Mouse (Mus musculus) lung, embryonic 16.5 days (tissue): ENCODE data around the gene Gars. TPM values are rescaled to one million over a fixed set of nuclear protein-coding genes. Genes with fewer than 3 reads are reported as not detected.

ENCODE experiments used
- ATAC-seq: fragments of 200-750 bp; cut with Nextera tagmentation; 2 replicates; pipeline ENCODE4 v1.8.0; 2017; ENCODE audit warnings: low read depth, mild to moderate bottlenecking, moderate library complexity
- H3K27ac ChIP-seq: fragments of 300-500 bp; sonication (generic); 2 replicates; pipeline ENCODE4 v1.5.1; 2014; ENCODE audit warnings: mild to moderate bottlenecking, control low read depth, low read length
- H3K27me3 ChIP-seq: fragments of 300-500 bp; sonication (generic); 2 replicates; pipeline ENCODE4 v1.6.1; 2014; ENCODE audit warnings: low read depth, low read length, mixed read lengths; ENCODE audit not compliant: control insufficient read depth, insufficient read depth
- H3K36me3 ChIP-seq: fragments of 300-500 bp; sonication (generic); 2 replicates; pipeline ENCODE4 v1.6.1; 2014; ENCODE audit warnings: low read length; ENCODE audit not compliant: control insufficient read depth, insufficient read depth
- H3K4me1 ChIP-seq: fragments of 300-500 bp; sonication (generic); replicated peaks from 2 replicates; pipeline ENCODE4 v1.6.1; 2014; ENCODE audit warnings: low read length, mixed read lengths; ENCODE audit not compliant: control insufficient read depth, insufficient read depth
- H3K4me2 ChIP-seq: fragments of 300-500 bp; sonication (generic); 2 replicates; pipeline ENCODE4 v1.6.1; 2014; ENCODE audit warnings: low read depth, low read length, control low read depth
- H3K4me3 ChIP-seq: fragments of 300-500 bp; sonication (generic); 2 replicates; pipeline ENCODE4 v1.5.1; 2014; ENCODE audit warnings: mild to moderate bottlenecking, low read length, control low read depth
- H3K9ac ChIP-seq: fragments of 300-500 bp; sonication (generic); 2 replicates; pipeline ENCODE4 v1.6.1; 2014; ENCODE audit warnings: low read length, control low read depth
- H3K9me3 ChIP-seq: fragments of 300-500 bp; sonication (generic); 2 replicates; pipeline ENCODE4 v1.6.1; 2016; ENCODE audit warnings: low read length; ENCODE audit not compliant: control insufficient read depth
- WGBS: fragments of 180-500 bp; shearing (Covaris S2); extraction: QIAGEN DNeasy Blood & Tissue Kit; methylation state at CpG from one replicate; pipeline ENCODE4 v1.1.7; 2014; 5-methylcytosine and 5-hydroxymethylcytosine counted together
- polyA plus RNA-seq: library from polyadenylated mRNA; unstranded; fragments of >200 nt; fragmentation: Nextera tagmentation; extraction: Ambion mirVana; gene quantifications from 2 replicates; pipeline ENCODE4 v1.2.1, GENCODE M21; 2015

Gars gene
- polyA plus RNA-seq, 1 experiment from 2014 or later = 122 TPM

DNA sequence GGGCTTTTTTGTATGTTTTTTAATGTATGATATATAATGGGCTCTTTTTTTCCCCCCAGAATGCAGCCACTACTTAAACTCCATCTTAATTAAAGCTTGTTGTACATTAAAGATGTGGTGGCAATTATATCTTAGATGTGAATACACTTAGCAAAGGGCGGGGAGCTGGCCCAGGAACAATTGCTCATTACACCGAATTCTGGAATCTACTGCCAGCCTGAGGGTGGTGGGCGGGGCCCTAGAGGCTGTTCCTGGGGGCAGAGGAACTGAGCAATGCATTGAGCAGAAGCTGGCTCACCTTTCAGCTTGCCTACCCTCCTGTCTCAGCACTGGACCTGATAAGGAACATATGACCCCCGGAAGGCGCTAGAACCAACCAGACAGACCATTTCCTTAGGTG lies 60.8 kb downstream of the Gars start:
- WGBS = 68% methylated on average over 5 of the region's 5 CpGs

DNA sequence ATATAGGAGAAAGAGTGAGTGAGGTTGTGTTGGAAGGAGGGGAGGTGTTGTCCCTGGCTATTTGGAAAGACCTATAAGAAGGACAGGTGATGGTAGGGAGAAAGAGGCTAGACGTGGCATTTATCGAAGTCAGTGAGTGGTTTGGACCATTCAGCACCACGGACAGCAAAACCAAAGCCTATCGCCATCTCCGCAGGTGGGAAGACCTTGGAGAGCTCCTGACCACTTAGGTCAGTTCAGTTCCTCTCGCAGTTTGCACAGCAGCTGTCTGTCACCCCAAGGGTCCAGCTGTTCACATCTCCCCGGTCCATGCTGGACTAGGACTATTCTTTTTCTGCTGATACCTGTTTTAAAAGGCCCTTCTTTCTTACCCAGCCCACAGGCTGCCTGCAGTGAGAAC lies 70.6 kb downstream of the Gars start:
- ATAC-seq = no peak
- Histone ChIP-seq H3K27ac (no peak overlapping the region), H3K36me3 (no peaks in the 10 kb centered on the region), H3K4me2 (no peak overlapping the region), H3K4me1 (no peaks in the 10 kb centered on the region), H3K4me3 (no peak overlapping the region), H3K9me3 (no peaks in the 10 kb centered on the region), H3K27me3 (no peaks in the 10 kb centered on the region; the same call in 1 of the 2 replicates), H3K9ac (no peak overlapping the region)
- WGBS = 6% methylated on average over 7 of the region's 7 CpGs

More for the DNA sequence above, 60.8 kb downstream of the Gars start:
- Histone ChIP-seq H3K4me2 (no peak overlapping the region), H3K4me1 (no peaks in the 10 kb centered on the region), H3K27me3 (no peaks in the 10 kb centered on the region), H3K27ac (no peak overlapping the region), H3K4me3 (no peak overlapping the region), H3K9me3 (no peaks in the 10 kb centered on the region), H3K9ac (no peak overlapping the region), H3K36me3 (no peaks in the 10 kb centered on the region)
- ATAC-seq = no peak

DNA sequence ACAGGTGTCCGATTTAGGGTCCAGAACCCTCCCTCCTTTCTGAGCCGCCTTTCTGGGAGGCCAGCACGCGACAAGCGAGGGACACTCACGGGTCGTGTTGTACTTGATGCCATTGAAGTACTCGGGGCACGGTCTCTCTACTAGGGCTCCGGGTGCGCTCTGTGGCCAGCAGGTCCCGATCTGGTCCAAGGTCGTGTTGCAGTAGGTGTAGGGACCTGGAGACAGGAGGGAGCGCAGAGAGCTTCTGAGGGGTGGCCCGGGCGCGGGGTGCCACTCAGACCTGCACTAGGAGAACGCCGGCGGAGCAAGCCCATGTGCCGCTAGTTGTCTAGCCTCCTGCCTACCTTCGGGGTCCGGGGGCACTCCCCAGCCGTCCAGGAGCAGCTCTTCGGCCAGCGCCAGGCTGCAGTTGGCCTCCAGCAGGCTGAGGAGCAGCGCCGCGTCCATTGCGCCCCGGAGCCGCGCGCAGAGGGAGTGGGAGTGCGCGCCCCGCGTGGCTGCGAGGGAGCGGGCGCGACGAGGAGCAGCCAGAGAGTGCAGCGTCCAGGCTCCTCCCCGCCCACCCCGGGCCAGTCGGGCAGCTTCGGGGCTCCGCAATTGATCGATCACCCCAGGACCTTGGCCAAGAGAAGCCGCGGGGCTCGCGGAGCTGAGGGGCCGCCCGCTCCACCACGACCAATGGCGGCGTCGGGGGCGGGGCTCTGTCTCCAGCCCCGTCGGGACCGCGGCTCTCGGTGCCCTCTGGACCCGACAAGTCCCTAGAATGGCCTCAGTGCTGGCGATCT lies 79.7 kb downstream of the Gars start:
- no peak overlapping the region for H3K27ac ChIP-seq
- ATAC-seq = peak; percentile 76
- peaks cover 44% of the 10 kb centered on the region for H3K27me3 ChIP-seq
- WGBS = under 1% methylated on average over 67 of the region's 68 CpGs
- H3K36me3 ChIP-seq = no peaks in the 10 kb centered on the region
- H3K4me2 ChIP-seq = peak overlapping the region; percentile 81
- peak overlapping the region; percentile 54 for H3K4me3 ChIP-seq
- H3K4me1 ChIP-seq = peaks cover 6% of the 10 kb centered on the region; the same call in 1 of the 2 replicates
- 0 out of 2 replicates have a peak overlapping the region, but pooled peaks have one; percentile 19 for H3K9ac ChIP-seq
- no peaks in the 10 kb centered on the region for H3K9me3 ChIP-seq

DNA sequence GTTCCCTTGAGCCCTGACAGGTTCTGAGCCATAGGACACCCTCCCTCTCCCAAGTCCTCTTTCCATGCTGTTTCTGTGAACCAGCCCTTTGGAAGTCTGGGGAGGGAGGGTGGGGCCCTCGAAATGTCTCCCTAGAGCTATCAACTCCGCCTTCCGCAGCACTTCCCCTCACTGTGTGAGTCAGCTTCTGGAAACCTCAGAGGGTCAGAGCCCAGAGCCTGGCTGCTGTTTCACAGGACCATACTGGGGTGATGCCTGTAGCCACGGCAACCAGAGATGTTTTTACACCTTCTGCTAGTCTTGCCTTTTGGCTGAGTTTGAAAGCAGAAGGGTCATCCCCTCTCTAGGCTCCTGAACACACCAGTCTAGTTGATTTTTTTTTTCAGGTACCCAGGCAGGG lies 85.2 kb downstream of the Gars start:
- ATAC-seq = no peak
- H3K27me3 ChIP-seq = peaks cover 9% of the 10 kb centered on the region
- H3K9ac ChIP-seq = no peak overlapping the region
- no peaks in the 10 kb centered on the region; the same call in 1 of the 2 replicates for H3K4me1 ChIP-seq
- no peaks in the 10 kb centered on the region for H3K9me3 ChIP-seq
- H3K36me3 ChIP-seq = no peaks in the 10 kb centered on the region
- H3K4me3 ChIP-seq = no peak overlapping the region
- H3K27ac ChIP-seq = no peak overlapping the region
- H3K4me2 ChIP-seq = no peak overlapping the region
- 27% methylated on average over 4 of the region's 4 CpGs for WGBS

DNA sequence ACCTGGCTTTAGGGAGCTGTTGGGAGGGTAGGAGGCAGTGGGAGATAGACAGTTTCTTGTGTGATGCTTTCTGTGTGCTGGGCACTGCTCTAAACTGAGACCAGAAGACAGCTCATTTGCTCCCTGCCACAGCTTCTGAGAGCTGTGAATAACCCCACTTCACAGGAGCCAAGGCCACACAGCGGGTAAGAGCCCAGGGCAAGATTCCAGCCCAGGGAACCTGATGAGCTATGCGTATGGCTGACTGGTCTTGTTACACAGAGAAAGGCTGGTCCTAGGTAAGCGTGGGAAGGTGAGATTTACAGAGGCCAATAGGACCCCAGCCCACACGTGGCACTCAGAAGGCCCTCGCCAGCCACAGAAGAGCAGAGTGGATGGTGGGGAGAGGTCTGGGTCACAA lies 88.8 kb downstream of the Gars start:
- H3K27me3 ChIP-seq = no peaks in the 10 kb centered on the region
- no peak overlapping the region for H3K4me3 ChIP-seq
- H3K9me3 ChIP-seq = no peaks in the 10 kb centered on the region
- no peaks in the 10 kb centered on the region for H3K4me1 ChIP-seq
- no peak overlapping the region for H3K4me2 ChIP-seq
- no peaks in the 10 kb centered on the region for H3K36me3 ChIP-seq
- ATAC-seq = no peak
- 70% methylated on average over 5 of the region's 5 CpGs for WGBS
- no peak overlapping the region for H3K9ac ChIP-seq
- H3K27ac ChIP-seq = no peak overlapping the region

DNA sequence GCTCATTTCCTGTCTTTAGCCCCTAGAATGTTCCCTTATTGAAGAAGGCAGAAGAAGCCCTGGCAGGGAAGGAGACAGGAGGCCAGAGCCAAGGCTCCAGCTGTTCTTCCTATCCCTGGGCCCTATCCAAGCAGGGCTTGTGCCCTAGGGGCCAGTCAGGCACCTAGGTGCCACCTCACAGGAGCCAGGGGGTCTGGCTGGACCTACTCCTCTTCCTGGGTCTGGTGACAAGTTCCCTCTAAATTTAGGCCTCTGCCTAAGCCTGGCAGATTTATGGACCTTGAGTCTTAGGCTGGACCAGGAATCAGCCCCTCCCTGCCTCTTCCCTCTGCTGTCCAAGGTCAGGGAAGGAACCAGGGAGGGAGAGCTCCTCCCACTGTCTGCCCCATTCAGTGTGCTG lies 90.6 kb downstream of the Gars start:
- Histone ChIP-seq H3K27ac (no peak overlapping the region), H3K27me3 (no peaks in the 10 kb centered on the region), H3K9me3 (no peaks in the 10 kb centered on the region), H3K4me2 (no peak overlapping the region), H3K36me3 (no peaks in the 10 kb centered on the region), H3K9ac (no peak overlapping the region), H3K4me1 (no peaks in the 10 kb centered on the region; the same call in 1 of the 2 replicates), H3K4me3 (no peak overlapping the region)
- ATAC-seq = no peak

Other genes starting within 250 kb of the Gars start
- 3.3 and 3.4 TPM in 2 replicates for gene Znrf2, start 221.1 kb upstream of the Gars start, polyA plus RNA-seq
- gene Nod1, start 65.4 kb upstream of the Gars start, polyA plus RNA-seq = 9.5 and 9.9 TPM in 2 replicates
- gene Ggct, start 45.1 kb upstream of the Gars start, polyA plus RNA-seq = 5.9 and 6.1 TPM in 2 replicates
- 0.35 and 0.47 TPM in 2 replicates for gene Crhr2, start 95.0 kb downstream of the Gars start, polyA plus RNA-seq
- gene Inmt, start 137.0 kb downstream of the Gars start, polyA plus RNA-seq = 0.19 TPM in 1 of 2 replicates, not detected in the other
- gene Mindy4, start 165.4 kb downstream of the Gars start, polyA plus RNA-seq = 18.5 and 18.6 TPM in 2 replicates